Mouse (Mus musculus) liver, embryonic 14.5 days (tissue): Measurements from ENCODE around the gene Tle4. TPM values are rescaled to one million over a fixed set of nuclear protein-coding genes. Genes with fewer than 3 reads are reported as not detected.

Experiments used
- ATAC-seq: fragments of 200-750 bp; cut with Nextera tagmentation; 2 replicates; pipeline ENCODE4 v1.8.0; 2017; ENCODE audit warnings: moderate number of reproducible peaks, mild to moderate bottlenecking, moderate library complexity; ENCODE audit not compliant: insufficient read depth
- DNase-seq, 3 experiments: peaks; one replicate each; pipeline ENCODE4 v3.0.0-alpha.2; 2012 to 2013; ENCODE audit warnings: low read depth in 3 of 3, low spot score in 3 of 3
- H3K27ac ChIP-seq: fragments of 300-500 bp; sonication (generic); 2 replicates; pipeline ENCODE4 v1.5.1; 2014; ENCODE audit warnings: moderate library complexity, mild to moderate bottlenecking, control low read depth, inconsistent platforms
- H3K27me3 ChIP-seq: fragments of 300-500 bp; sonication (generic); 2 replicates; pipeline ENCODE4 v1.6.1; 2014; ENCODE audit warnings: mild to moderate bottlenecking, low read length, moderate library complexity; ENCODE audit not compliant: control insufficient read depth, insufficient read depth
- H3K36me3 ChIP-seq: fragments of 300-500 bp; sonication (generic); replicated peaks from 2 replicates; pipeline ENCODE4 v1.6.1; 2014; ENCODE audit warnings: low read depth; ENCODE audit not compliant: control insufficient read depth, insufficient read depth
- H3K4me1 ChIP-seq, 2 experiments: fragments of 200-500 bp in 1 of 2; fragments of 300-500 bp in 1 of 2; sonication (generic) in 1 of 2; replicated peaks; 2 replicates each; pipeline ENCODE4 v1.6.1; 2012 to 2014; ENCODE audit warnings: antibody characterized with exemption in 1 of 2, inconsistent platforms in 1 of 2, low read length in 1 of 2; ENCODE audit not compliant: control insufficient read depth in 2 of 2, insufficient read depth in 2 of 2
- H3K4me2 ChIP-seq: fragments of 300-500 bp; sonication (generic); 2 replicates; pipeline ENCODE4 v1.6.1; 2014; ENCODE audit warnings: low read depth, mild to moderate bottlenecking, control low read depth, moderate library complexity
- H3K4me3 ChIP-seq, 2 experiments: fragments of 200-500 bp in 1 of 2; fragments of 300-500 bp in 1 of 2; sonication (generic) in 1 of 2; 2 replicates each; pipeline ENCODE4 v1.5.1; 2012 to 2014; ENCODE audit warnings: low read depth in 2 of 2, low read length in 2 of 2, mild to moderate bottlenecking in 2 of 2, control low read depth in 1 of 2, inconsistent platforms in 1 of 2, moderate library complexity in 1 of 2; ENCODE audit not compliant: insufficient read depth in 1 of 2
- H3K9ac ChIP-seq: fragments of 300-500 bp; sonication (generic); replicated peaks from 2 replicates; pipeline ENCODE4 v1.6.1; 2014; ENCODE audit warnings: mild to moderate bottlenecking, control low read depth, moderate library complexity
- H3K9me3 ChIP-seq: fragments of 300-500 bp; sonication (generic); 2 replicates; pipeline ENCODE4 v1.6.1; 2016; ENCODE audit warnings: low read length, mixed read lengths; ENCODE audit not compliant: control insufficient read depth
- CTCF ChIP-seq: IDR thresholded peaks from 2 replicates; pipeline ENCODE4 v1.5.1; 2016; ENCODE audit warnings: antibody characterized with exemption, low read depth, control low read depth
- EP300 ChIP-seq: IDR thresholded peaks from 2 replicates; pipeline ENCODE4 v1.6.1; 2016; ENCODE audit warnings: antibody characterized with exemption, low read depth
- WGBS: fragments of 180-500 bp; shearing (Covaris S2); extraction: QIAGEN DNeasy Blood & Tissue Kit; methylation state at CpG from one replicate; pipeline ENCODE4 v1.1.7; 2014; ENCODE audit not compliant: insufficient replicate concordance; 5-methylcytosine and 5-hydroxymethylcytosine counted together
- polyA plus RNA-seq, 2 experiments: library from polyadenylated mRNA; depleted of rRNA in 1 of 2; stranded (reverse) in 1 of 2; unstranded in 1 of 2; fragments of >200 nt; fragmentation: Nextera tagmentation in 1 of 2; extraction: Ambion mirVana in 1 of 2; gene quantifications; 2 replicates each; pipeline versions ENCODE4 v1.2.1 to v1.2.3; 2012 to 2014

Tle4 gene
- polyA plus RNA-seq, 2 experiments = 3.7 to 4.3 TPM

DNA sequence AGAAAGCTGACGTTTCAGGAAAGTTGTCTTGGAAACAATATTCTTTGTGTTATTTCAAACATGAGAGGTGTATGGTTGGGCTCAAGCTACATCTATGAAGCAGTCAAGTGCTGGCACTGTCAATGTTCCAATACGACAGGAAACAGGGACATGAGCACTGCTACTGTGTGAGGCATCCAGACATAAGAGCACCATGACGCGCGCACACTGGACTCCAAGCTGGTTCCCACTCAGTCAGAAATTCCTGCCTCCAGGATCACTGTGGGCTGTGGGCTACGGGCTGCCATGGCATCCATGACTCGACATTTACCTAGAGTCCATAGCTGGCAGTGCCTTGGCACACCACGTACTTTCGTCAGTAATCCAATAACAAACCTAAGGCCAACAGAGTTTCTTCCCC is 110.7 kb downstream of the Tle4 start:
- H3K27ac ChIP-seq = no peak overlapping the region
- no peak for DNase-seq
- H3K36me3 ChIP-seq = no peaks in the 10 kb centered on the region
- H3K9me3 ChIP-seq = no peaks in the 10 kb centered on the region
- TF ChIP-seq EP300 = no peak
- TF ChIP-seq CTCF = no peak
- H3K4me1 ChIP-seq = peaks cover 0 to under 1% of the 10 kb centered on the region in 2 experiments; a peak in 1 of 4 replicates
- no peak overlapping the region for H3K4me3 ChIP-seq
- ATAC-seq = no peak
- WGBS = 84% methylated on average over 9 of the region's 9 CpGs
- no peak overlapping the region for H3K4me2 ChIP-seq
- no peak overlapping the region for H3K9ac ChIP-seq
- H3K27me3 ChIP-seq = no peaks in the 10 kb centered on the region

- DNase-seq = no peak
- WGBS = 54% methylated on average over 3 of the region's 3 CpGs
- no peak overlapping the region for H3K4me2 ChIP-seq
- H3K36me3 ChIP-seq = no peaks in the 10 kb centered on the region
- H3K4me3 ChIP-seq = no peak overlapping the region
- H3K27ac ChIP-seq = no peak overlapping the region
- TF ChIP-seq CTCF = no peak
- no peak for TF ChIP-seq EP300
- H3K4me1 ChIP-seq = peaks cover 0 to 2% of the 10 kb centered on the region in 2 experiments; a peak in 1 of 4 replicates
- ATAC-seq = no peak
- H3K9me3 ChIP-seq = no peaks in the 10 kb centered on the region
- H3K9ac ChIP-seq = no peak overlapping the region
- no peaks in the 10 kb centered on the region for H3K27me3 ChIP-seq
Observed at GRCm38 (mm10) chr19:14485176-14485575, 112.7 kb downstream of the Tle4 start.

GRCm38 (mm10) chr19:14482562-14483138 is 115.2 kb downstream of the Tle4 start:
- peaks cover 0 to 2% of the 10 kb centered on the region in 2 experiments; a peak in 1 of 4 replicates for H3K4me1 ChIP-seq
- H3K9ac ChIP-seq = no peak overlapping the region
- TF ChIP-seq CTCF (no peak), EP300 (no peak)
- no peak overlapping the region for H3K4me2 ChIP-seq
- H3K27ac ChIP-seq = no peak overlapping the region
- no peaks in the 10 kb centered on the region for H3K9me3 ChIP-seq
- ATAC-seq (no peak), DNase-seq (no peak)
- 75% methylated on average over 5 of the region's 5 CpGs for WGBS
- H3K27me3 ChIP-seq = no peaks in the 10 kb centered on the region
- H3K36me3 ChIP-seq = no peaks in the 10 kb centered on the region
- H3K4me3 ChIP-seq = no peak overlapping the region

DNA sequence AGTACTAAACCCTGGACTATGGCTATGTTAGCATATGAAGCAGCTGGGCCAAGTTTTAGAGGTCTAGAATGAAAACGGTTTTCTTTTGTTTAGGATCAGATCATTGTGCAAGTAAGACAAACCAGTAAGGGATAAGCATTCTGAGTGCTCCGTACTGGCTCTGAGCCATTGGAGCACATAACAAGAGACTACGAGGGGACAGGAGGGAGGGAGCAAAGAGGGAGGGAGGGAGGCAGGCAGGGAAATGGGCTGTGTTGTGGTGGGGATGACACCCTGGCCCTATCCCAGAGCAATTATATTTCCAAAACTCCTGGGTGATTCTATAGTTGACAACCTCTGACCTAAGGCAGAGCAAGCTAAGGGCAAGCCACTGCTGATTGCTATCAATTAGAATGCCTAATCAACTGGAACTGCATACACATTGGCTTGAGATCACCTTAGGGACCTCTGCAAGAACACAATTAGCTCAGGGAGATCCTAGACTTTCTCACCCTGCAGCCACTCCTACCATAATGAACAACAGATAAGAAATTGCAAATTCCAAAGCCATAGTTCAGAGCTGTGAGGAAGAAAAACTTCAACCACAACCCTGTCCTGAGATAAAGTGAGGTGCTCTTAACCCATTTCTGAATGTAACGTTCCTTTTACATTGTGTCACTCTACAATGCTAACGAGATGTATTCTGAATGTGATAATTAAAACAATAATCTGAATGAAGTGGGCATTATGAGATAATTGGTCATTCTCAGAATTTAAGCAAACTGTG is 115.9 kb downstream of the Tle4 start:
- no peak overlapping the region for H3K27ac ChIP-seq
- H3K27me3 ChIP-seq = no peaks in the 10 kb centered on the region
- no peaks in the 10 kb centered on the region for H3K9me3 ChIP-seq
- TF ChIP-seq CTCF (no peak), EP300 (no peak)
- no peak overlapping the region for H3K4me2 ChIP-seq
- H3K4me1 ChIP-seq = peaks cover 0 to 2% of the 10 kb centered on the region in 2 experiments; a peak in 1 of 4 replicates
- WGBS = 50% methylated on average over 5 of the region's 5 CpGs
- no peak overlapping the region for H3K4me3 ChIP-seq
- H3K36me3 ChIP-seq = no peaks in the 10 kb centered on the region
- ATAC-seq = no peak
- no peak for DNase-seq
- H3K9ac ChIP-seq = no peak overlapping the region

DNA sequence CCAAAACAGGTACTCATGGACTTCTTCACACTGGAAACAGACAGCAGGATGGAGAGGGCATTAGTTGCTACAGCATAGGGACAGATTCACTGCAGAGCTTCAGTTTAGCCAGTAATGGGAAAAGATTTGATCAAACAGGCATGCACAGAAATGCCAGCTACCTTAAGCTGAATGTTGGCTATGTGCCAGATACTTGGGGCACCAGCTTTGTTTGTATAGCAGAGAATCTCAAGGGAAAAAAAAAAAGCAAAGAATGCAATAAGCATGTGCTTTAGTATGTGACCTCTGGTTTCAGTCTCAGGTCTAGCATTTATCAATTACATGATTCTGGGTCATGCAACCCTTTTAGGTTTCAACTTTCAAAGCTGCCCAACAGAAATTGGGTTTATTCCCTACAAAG is 118.1 kb downstream of the Tle4 start:
- H3K4me2 ChIP-seq = no peak overlapping the region
- H3K9ac ChIP-seq = no peak overlapping the region
- no peak overlapping the region for H3K4me3 ChIP-seq
- no peaks in the 10 kb centered on the region for H3K36me3 ChIP-seq
- H3K9me3 ChIP-seq = no peaks in the 10 kb centered on the region
- no peak for TF ChIP-seq CTCF
- TF ChIP-seq EP300 = no peak
- peaks cover 0 to 2% of the 10 kb centered on the region in 2 experiments; a peak in 1 of 4 replicates for H3K4me1 ChIP-seq
- H3K27me3 ChIP-seq = no peaks in the 10 kb centered on the region
- no peak overlapping the region for H3K27ac ChIP-seq
- ATAC-seq (no peak), DNase-seq (no peak)
